Mouse (Mus musculus) kidney, adult 2 months (tissue): ENCODE results near the gene Sgsm2.

Experiments
- CTCF ChIP-seq: fragments of 200-500 bp; conservative IDR thresholded peaks from 2 replicates; pipeline ENCODE4 v1.5.1; 2011; ENCODE audit warnings: low read depth, mild to moderate bottlenecking, control low read depth, low read length, moderate library complexity, mixed read lengths; ENCODE audit not compliant: insufficient read depth, insufficient read length
- POLR2A ChIP-seq: fragments of 200-500 bp; IDR thresholded peaks from one replicate; pipeline ENCODE4 v1.6.1; 2011; ENCODE audit warnings: low read depth, low read length, control low read depth

DNA sequence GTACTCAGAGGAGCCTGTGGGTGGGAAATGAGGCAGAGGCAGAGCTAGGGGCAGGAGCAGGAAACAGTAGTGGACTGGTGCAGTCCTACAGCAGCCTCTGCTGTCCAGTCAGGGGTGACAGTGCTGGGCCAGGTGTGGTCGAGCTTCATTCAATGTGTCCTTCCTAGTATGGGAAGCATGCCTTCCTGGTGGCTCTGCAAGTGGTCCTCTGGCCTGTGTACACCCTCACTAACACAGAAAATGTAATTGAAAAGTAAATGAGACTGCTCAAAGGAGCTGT, 62.6 kb downstream of the Sgsm2 start:
- TF ChIP-seq CTCF (0 out of 2 replicates have a peak, but pooled peaks have one; percentile 15), POLR2A (no peak)
